Mouse (Mus musculus) stomach, embryonic 16.5 days (tissue): ENCODE measurements around the gene Plekhg2. TPM values are rescaled to one million over a fixed set of nuclear protein-coding genes. Genes with fewer than 3 reads are reported as not detected.
A peak's percentile ranks its signal among the peaks of the same experiment; 100 is the strongest.

Experiments used
- ATAC-seq: fragments of 200-750 bp; cut with Nextera tagmentation; 2 replicates; pipeline ENCODE4 v1.8.0; 2017; ENCODE audit warnings: moderate number of reproducible peaks, moderate TSS enrichment; ENCODE audit not compliant: insufficient read depth, low FRiP score
- H3K27ac ChIP-seq: fragments of 300-500 bp; sonication (generic); 2 replicates; pipeline ENCODE4 v1.5.1; 2014; ENCODE audit warnings: low read length
- H3K27me3 ChIP-seq: fragments of 300-500 bp; sonication (generic); 2 replicates; pipeline ENCODE4 v1.6.1; 2014; ENCODE audit warnings: low read length, control low read depth, mixed read lengths; ENCODE audit not compliant: control insufficient read depth, insufficient read depth
- H3K36me3 ChIP-seq: fragments of 300-500 bp; sonication (generic); 2 replicates; pipeline ENCODE4 v1.6.1; 2014; ENCODE audit warnings: low read length; ENCODE audit not compliant: control insufficient read depth, insufficient read depth
- H3K4me1 ChIP-seq: fragments of 300-500 bp; sonication (generic); 2 replicates; pipeline ENCODE4 v1.6.1; 2014; ENCODE audit warnings: low read length, control low read depth, mixed read lengths; ENCODE audit not compliant: control insufficient read depth, insufficient read depth
- H3K4me2 ChIP-seq: fragments of 300-500 bp; sonication (generic); 2 replicates; pipeline ENCODE4 v1.6.1; 2014; ENCODE audit warnings: low read depth, low read length, mixed read lengths
- H3K4me3 ChIP-seq: fragments of 300-500 bp; sonication (generic); replicated peaks from 2 replicates; pipeline ENCODE4 v1.5.1; 2014; ENCODE audit warnings: mild to moderate bottlenecking, low read length
- H3K9ac ChIP-seq: fragments of 300-500 bp; sonication (generic); 2 replicates; pipeline ENCODE4 v1.6.1; 2014; ENCODE audit warnings: low read length
- H3K9me3 ChIP-seq: fragments of 300-500 bp; sonication (generic); replicated peaks from 2 replicates; pipeline ENCODE4 v1.6.1; 2016; ENCODE audit warnings: low read length, control low read depth; ENCODE audit not compliant: control insufficient read depth
- WGBS: fragments of 180-500 bp; shearing (Covaris S2); extraction: QIAGEN DNeasy Blood & Tissue Kit; methylation state at CpG from one replicate; pipeline ENCODE4 v1.1.7; 2014; 5-methylcytosine and 5-hydroxymethylcytosine counted together
- polyA plus RNA-seq: library from polyadenylated mRNA; unstranded; fragments of >200 nt; fragmentation: Nextera tagmentation; extraction: Ambion mirVana; gene quantifications from 2 replicates; pipeline ENCODE4 v1.2.1, GENCODE M21; 2015

The Plekhg2 gene
- polyA plus RNA-seq, 1 experiment from 2014 or later: 50.7 TPM

DNA sequence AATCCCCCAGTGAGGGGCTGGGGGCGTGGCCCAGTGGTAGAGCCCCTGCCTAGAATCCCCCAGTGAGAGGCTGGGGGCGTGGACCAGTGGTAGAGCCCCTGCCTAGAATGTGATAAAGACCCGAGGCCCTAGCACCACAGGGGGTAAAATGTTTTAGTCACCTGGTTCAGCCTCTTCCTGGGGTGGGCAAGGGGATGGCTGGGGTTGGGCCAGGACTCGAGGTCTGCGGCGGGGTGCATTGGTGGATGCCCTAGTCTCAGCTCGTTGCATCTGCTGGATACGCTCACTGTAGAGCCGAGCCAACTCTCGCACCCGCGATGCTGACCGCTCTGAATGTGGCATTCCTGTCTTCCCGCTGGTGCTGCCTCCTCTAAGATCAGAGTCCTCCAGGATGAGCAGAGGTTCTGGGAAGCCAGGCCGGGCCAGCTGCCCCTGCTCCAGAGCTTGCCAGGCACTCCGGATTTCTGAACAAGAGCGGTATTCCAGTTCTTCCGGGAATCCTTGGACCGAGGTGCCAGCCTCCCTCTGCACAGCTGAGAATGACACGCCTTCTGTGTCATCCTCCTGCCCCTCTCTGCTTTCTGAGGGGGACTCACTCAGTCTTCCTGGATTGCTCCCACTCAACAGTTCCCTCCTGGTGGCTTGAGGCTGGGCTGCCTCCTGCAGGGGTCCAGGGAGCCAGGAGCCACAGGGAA lies 10.6 kb downstream of the Plekhg2 start:
- no peak for ATAC-seq
- Histone ChIP-seq H3K36me3 (peaks cover 31% of the 10 kb centered on the region), H3K9ac (no peak overlapping the region), H3K4me2 (no peak overlapping the region), H3K4me3 (no peak overlapping the region), H3K27me3 (no peaks in the 10 kb centered on the region), H3K27ac (no peak overlapping the region), H3K4me1 (peaks cover 19% of the 10 kb centered on the region), H3K9me3 (no peaks in the 10 kb centered on the region)
- 95% methylated on average over 20 of the region's 20 CpGs for WGBS

- WGBS: 89% methylated on average over 6 of the region's 6 CpGs
- H3K27ac ChIP-seq: no peak overlapping the region
- ATAC-seq: no peak
- H3K4me1 ChIP-seq: peaks cover 21% of the 10 kb centered on the region
- no peak overlapping the region for H3K4me2 ChIP-seq
- no peaks in the 10 kb centered on the region for H3K27me3 ChIP-seq
- H3K9me3 ChIP-seq: no peaks in the 10 kb centered on the region
- H3K9ac ChIP-seq: no peak overlapping the region
- H3K4me3 ChIP-seq: no peak overlapping the region
- peaks cover 27% of the 10 kb centered on the region for H3K36me3 ChIP-seq
These were observed 12.1 kb downstream of the Plekhg2 start for GRCm38 (mm10) chr7:28360291-28360690.

DNA sequence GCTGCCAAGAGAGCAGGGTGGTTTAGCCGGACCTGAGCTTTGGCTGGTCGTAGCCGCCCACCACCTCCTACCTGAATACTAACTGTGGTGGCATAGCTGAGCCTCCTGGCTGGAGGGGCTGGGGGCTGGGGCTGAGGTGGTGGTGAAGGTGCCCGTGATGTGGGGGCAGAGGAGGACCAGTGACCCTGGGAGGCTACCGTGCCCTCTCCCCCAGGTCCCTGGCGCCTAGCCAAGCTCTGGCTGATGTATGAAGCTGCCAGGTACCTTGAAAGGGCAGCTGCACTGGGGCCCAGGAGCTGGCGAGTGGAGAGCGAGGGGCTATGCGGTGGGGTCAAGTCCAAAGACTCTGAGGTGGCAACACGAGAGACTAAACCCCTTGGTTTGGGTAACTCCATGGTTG lies 12.5 kb downstream of the Plekhg2 start:
- Histone ChIP-seq H3K4me2 (no peak overlapping the region), H3K36me3 (peaks cover 25% of the 10 kb centered on the region), H3K9me3 (no peaks in the 10 kb centered on the region), H3K27me3 (no peaks in the 10 kb centered on the region), H3K4me3 (no peak overlapping the region), H3K4me1 (peaks cover 21% of the 10 kb centered on the region), H3K9ac (no peak overlapping the region), H3K27ac (no peak overlapping the region)
- no peak for ATAC-seq
- WGBS: 88% methylated on average over 10 of the region's 10 CpGs

- H3K27ac ChIP-seq: peak overlapping the region; percentile 71
- H3K36me3 ChIP-seq: peaks cover 34% of the 10 kb centered on the region
- ATAC-seq: no peak
- WGBS: 49% methylated on average over 7 of the region's 7 CpGs
- H3K4me1 ChIP-seq: peaks cover 21% of the 10 kb centered on the region
- no peak overlapping the region for H3K4me3 ChIP-seq
- H3K27me3 ChIP-seq: no peaks in the 10 kb centered on the region
- H3K9ac ChIP-seq: no peak overlapping the region
- H3K4me2 ChIP-seq: no peak overlapping the region
- H3K9me3 ChIP-seq: no peaks in the 10 kb centered on the region
These were observed 14.0 kb downstream of the Plekhg2 start for GRCm38 (mm10) chr7:28358431-28358830.

DNA sequence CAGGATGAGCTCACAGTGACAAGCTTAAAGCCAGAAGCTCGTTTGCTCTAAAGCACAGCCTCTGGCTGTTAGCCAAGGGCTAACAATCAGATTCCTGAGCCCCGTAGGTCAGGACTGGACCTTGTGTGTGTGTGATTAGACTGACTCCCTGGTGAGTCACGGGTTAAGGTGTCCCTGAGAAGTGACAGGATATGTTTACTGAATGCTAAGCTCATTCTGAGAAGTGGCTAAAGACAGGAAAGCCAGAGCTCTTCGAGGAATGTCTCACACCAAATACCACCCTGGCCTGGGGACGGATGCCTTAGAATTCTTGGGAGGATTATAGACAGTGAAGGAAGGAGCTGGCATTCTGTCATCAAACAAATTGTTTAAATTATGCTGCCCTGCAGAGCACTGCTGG lies 14.4 kb downstream of the Plekhg2 start:
- Histone ChIP-seq H3K27me3 (no peaks in the 10 kb centered on the region), H3K4me2 (peak overlapping the region; percentile 27), H3K4me1 (peaks cover 21% of the 10 kb centered on the region), H3K36me3 (peaks cover 39% of the 10 kb centered on the region), H3K9me3 (no peaks in the 10 kb centered on the region), H3K9ac (peak overlapping the region; percentile 43), H3K27ac (peak overlapping the region; percentile 71), H3K4me3 (no peak overlapping the region)
- peak; percentile 25; the same call in 1 of the 2 replicates for ATAC-seq
- 1% methylated on average over 5 of the region's 5 CpGs for WGBS

- 10% methylated on average over 5 of the region's 5 CpGs for WGBS
These were observed 15.4 kb downstream of the Plekhg2 start for GRCm38 (mm10) chr7:28356981-28357380.

GRCm38 (mm10) chr7:28355221-28355620 lies 17.2 kb downstream of the Plekhg2 start:
- Histone ChIP-seq H3K4me3 (no peak overlapping the region), H3K9ac (no peak overlapping the region), H3K36me3 (peaks cover 28% of the 10 kb centered on the region), H3K9me3 (no peaks in the 10 kb centered on the region), H3K27ac (no peak overlapping the region), H3K27me3 (no peaks in the 10 kb centered on the region), H3K4me2 (no peak overlapping the region), H3K4me1 (peaks cover 28% of the 10 kb centered on the region)
- ATAC-seq: no peak
- 83% methylated on average over 3 of the region's 3 CpGs for WGBS

More at GRCm38 (mm10) chr7:28356981-28357380, 15.4 kb downstream of the Plekhg2 start:
- 0 out of 2 replicates have a peak overlapping the region, but pooled peaks have one; percentile 27 for H3K4me2 ChIP-seq
- peak overlapping the region; percentile 71 for H3K27ac ChIP-seq
- H3K4me1 ChIP-seq: peaks cover 22% of the 10 kb centered on the region
- H3K36me3 ChIP-seq: peaks cover 37% of the 10 kb centered on the region
- peak overlapping the region; percentile 43; the same call in 1 of the 2 replicates for H3K9ac ChIP-seq
- no peaks in the 10 kb centered on the region for H3K9me3 ChIP-seq
- H3K27me3 ChIP-seq: no peaks in the 10 kb centered on the region
- H3K4me3 ChIP-seq: no peak overlapping the region
- ATAC-seq: peak; percentile 59

- WGBS: 88% methylated on average over 3 of the region's 3 CpGs
These were observed 17.8 kb downstream of the Plekhg2 start for GRCm38 (mm10) chr7:28354596-28354995.

DNA sequence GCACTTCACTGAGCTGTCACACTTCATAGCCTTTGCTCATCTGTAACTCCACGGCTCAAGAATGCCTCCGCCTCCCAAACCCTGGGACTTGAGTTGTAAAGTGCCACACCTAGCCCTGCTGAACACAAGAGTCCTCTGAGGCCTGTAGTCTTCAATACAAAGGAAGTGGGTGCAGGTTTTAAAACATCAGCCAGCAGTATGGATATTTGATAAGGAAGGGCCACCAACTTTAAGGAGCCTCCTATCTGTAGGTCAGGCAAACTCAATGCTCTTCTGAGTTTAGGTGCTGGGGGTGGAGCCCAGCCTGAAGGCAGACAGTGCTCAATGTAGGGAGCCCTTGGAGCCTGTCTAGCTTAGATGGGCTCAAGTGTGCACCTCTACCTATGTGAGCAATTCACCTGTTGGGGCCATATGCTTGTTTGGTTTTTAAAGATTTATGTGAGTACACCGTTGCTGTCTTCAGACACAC lies 18.3 kb downstream of the Plekhg2 start:
- 81% methylated on average over 3 of the region's 3 CpGs for WGBS
- no peaks in the 10 kb centered on the region for H3K27me3 ChIP-seq

More at GRCm38 (mm10) chr7:28354596-28354995, 17.8 kb downstream of the Plekhg2 start:
- Histone ChIP-seq H3K4me2 (no peak overlapping the region), H3K4me1 (peaks cover 28% of the 10 kb centered on the region), H3K27me3 (no peaks in the 10 kb centered on the region), H3K4me3 (no peak overlapping the region), H3K9ac (no peak overlapping the region), H3K36me3 (peaks cover 23% of the 10 kb centered on the region), H3K27ac (no peak overlapping the region), H3K9me3 (no peaks in the 10 kb centered on the region)
- no peak for ATAC-seq

More for the DNA sequence above, 18.3 kb downstream of the Plekhg2 start:
- Histone ChIP-seq H3K27ac (no peak overlapping the region), H3K4me1 (peaks cover 28% of the 10 kb centered on the region), H3K4me3 (no peak overlapping the region), H3K4me2 (no peak overlapping the region), H3K9me3 (no peaks in the 10 kb centered on the region), H3K36me3 (peaks cover 18% of the 10 kb centered on the region), H3K9ac (no peak overlapping the region)
- ATAC-seq: no peak
